Mouse (Mus musculus): ENCODE data around the gene Olfr1377. TPM values are rescaled to one million over a fixed set of nuclear protein-coding genes. Genes with fewer than 3 reads are reported as not detected.
A peak's percentile ranks its signal among the peaks of the same experiment; 100 is the strongest.

The Olfr1377 gene
- polyA plus RNA-seq (2012; rRNA removed) = not detected in 2 replicates

DNA sequence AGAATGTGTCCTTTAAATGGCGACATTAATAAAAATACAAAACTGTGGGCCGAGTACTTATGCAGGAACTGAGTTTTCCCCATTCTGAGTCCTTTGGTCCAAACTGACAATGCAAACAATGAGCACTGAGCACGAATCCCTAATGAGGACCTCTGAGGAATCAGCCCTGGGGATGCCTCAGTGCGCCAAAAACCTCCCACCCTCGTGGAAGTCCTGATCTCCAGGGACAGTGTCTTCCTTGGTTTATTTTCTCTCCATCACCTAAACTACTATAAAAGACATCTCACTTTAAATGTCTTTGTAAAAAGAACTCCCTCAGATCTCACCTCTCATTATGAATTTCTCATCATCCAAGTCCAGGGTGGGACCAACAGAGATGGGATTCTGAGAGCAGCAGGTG is at the start of gene Olfr1377:
Gene Olfr1377, plus strand, starts transcription at position 301 of the 400 bp plus-strand sequence.
- TF ChIP-seq CTCF (IDR thresholded peaks at IDR 0.05; ENCODE audit: borderline replicate concordance, extremely low read depth, insufficient read depth, insufficient read length) (no peak), POLR2A (IDR thresholded peaks at IDR 0.05; ENCODE audit: borderline replicate concordance, extremely low read depth, insufficient read depth, insufficient read length, poor library complexity, severe bottlenecking) (no peak)
- DNase-seq (ENCODE audit: low read depth) = no peak

DNA sequence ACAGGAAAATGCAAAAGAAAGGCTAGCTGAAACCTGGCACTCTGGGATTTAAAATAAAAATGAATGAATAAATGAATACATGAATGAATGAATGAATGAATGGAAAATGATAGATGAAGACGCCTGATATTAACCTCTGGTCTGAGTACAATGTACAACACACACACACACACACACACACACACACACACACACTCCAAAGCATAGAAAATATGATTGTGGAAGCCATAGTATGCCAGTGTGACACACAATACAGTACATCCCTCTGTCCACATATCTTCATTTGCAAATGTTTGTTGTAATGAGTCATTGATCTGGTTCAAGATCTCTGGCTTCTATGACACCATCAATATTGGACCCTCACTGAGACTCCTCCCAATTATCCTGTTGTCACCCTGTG is 49.7 kb upstream of the Olfr1377 start:
- no peak for TF ChIP-seq POLR2A (IDR thresholded peaks at IDR 0.05; ENCODE audit: borderline replicate concordance, extremely low read depth, insufficient read depth, insufficient read length, poor library complexity, severe bottlenecking)
- TF ChIP-seq CTCF (IDR thresholded peaks at IDR 0.05; ENCODE audit: borderline replicate concordance, extremely low read depth, insufficient read depth, insufficient read length) = no peak
- no peak for DNase-seq (ENCODE audit: low read depth)

DNA sequence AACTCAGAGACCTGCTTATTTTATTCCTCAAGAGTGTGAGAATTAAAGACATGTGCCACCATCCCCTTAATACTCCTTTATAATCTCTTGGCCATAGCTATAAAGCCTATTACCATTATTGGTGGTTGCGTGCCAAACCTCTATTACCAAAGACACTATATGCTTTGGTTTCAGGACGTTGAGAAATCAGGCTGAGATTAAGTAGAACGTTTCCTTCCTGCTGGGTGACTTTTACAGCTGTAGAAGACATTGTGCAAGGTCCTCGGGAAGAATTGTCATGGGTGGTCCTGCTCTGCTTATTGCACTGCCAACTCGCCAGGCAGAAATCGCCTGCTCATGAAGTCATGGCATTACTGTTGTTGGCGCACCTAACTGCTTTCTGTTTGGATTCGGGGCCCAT is 43.3 kb upstream of the Olfr1377 start:
- no peak for DNase-seq (ENCODE audit: low read depth)
- TF ChIP-seq POLR2A (IDR thresholded peaks at IDR 0.05; ENCODE audit: borderline replicate concordance, extremely low read depth, insufficient read depth, insufficient read length, poor library complexity, severe bottlenecking) (no peak), CTCF (IDR thresholded peaks at IDR 0.05; ENCODE audit: borderline replicate concordance, extremely low read depth, insufficient read depth, insufficient read length) (no peak)

DNA sequence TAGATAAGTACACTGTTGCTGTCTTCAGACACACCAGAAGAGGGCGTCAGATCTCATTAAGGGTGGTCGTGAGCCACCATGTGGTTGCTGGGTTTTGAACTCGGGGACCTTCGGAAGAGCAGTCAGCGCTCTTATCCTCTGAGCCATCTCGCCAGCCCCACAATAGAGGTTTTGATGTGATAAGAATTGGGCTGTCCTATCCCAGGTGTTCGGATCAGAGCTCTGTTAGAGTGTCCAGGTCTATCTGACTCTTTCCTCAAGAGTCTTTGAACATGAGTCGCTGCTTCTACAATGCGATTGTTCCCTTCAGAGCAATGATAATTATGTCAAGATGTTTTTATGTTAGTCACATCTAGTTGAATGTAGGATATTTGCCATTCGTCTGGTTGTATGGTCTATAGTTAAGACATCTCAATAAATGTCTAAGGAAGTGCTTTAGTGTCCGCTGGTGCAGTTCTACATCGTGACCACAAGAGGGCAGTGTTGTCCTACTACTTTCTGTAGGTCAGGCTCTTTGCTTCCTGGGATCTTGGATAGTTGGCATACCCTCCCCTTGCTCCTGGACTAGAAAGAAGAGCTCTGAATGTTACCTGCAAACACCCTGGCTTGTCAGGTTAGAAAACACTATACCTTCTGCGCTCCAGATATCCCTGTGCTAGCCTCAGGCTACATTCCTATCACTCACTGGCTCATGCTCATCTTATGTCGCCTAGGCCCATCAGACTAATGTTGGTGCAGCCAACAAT is 42.0 kb upstream of the Olfr1377 start:
- TF ChIP-seq POLR2A (IDR thresholded peaks at IDR 0.05; ENCODE audit: borderline replicate concordance, extremely low read depth, insufficient read depth, insufficient read length, poor library complexity, severe bottlenecking) = no peak
- peak; percentile 93 for TF ChIP-seq CTCF (IDR thresholded peaks at IDR 0.05; ENCODE audit: borderline replicate concordance, extremely low read depth, insufficient read depth, insufficient read length)
- DNase-seq (ENCODE audit: low read depth) = peak; percentile 86

DNA sequence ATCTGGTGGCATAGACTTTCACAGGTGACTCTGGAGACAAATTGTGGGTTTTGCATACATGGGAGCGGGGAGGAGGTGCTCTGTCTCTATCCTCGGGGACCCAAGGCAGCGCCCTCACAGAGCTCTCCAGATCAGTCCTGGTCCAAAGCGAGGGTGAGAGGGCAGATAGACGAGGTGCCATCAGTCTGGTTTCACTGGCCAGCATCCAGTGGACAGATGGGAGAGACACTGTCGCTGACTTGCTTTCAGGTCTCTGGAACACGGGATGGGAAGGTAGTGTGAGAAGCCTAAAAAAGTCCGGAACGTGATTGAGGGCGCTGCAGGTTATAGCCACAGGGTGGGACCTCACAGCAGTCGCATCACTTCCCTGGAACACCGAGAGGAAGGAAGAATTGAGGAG is 39.4 kb upstream of the Olfr1377 start:
- TF ChIP-seq POLR2A (IDR thresholded peaks at IDR 0.05; ENCODE audit: borderline replicate concordance, extremely low read depth, insufficient read depth, insufficient read length, poor library complexity, severe bottlenecking) (no peak), CTCF (IDR thresholded peaks at IDR 0.05; ENCODE audit: borderline replicate concordance, extremely low read depth, insufficient read depth, insufficient read length) (no peak)
- no peak for DNase-seq (ENCODE audit: low read depth)

DNA sequence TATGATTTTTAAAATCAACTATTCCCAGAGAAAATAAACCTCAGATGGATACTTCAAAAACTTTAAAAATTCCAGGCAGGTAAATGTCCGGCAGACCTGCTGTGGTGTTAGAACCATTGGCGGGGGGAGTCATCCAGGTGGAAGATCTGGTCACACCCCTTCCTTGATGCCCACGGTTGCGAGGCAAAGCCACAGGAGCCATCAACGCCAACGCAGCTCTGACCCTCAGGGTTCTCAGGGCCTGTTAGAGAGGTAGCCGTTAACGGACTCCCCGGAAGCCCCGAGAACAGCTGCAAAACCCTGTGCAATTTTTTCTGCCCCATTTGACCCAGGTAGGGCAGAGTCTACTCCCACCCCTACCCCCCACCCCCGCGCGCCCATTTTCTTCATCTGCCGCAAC is 38.3 kb upstream of the Olfr1377 start, which contains the start of gene 4933414I15Rik:
Gene 4933414I15Rik, minus strand, starts transcription at position 260 of the 400 bp plus-strand sequence.
- no peak for TF ChIP-seq CTCF (IDR thresholded peaks at IDR 0.05; ENCODE audit: borderline replicate concordance, extremely low read depth, insufficient read depth, insufficient read length)
- no peak for TF ChIP-seq POLR2A (IDR thresholded peaks at IDR 0.05; ENCODE audit: borderline replicate concordance, extremely low read depth, insufficient read depth, insufficient read length, poor library complexity, severe bottlenecking)
- DNase-seq (ENCODE audit: low read depth) = no peak

DNA sequence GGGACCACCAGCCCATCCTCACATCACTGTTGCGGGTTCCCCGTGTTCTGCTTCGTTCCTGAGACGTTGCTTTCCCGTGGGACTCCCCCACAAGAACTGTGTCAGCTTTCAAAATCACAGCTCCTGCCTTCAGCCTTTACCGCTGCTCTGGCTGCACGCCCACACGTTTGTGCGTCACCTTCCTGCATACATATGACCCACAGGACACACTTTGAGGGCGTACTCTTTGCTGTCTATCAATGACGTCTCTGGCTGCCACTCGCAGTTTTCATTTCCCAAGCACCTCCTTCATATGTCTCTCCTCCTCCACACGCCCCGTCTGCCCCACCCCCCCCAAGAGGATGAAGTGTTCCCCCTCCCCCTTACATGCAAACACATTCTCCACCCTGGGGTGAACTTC is 29.5 kb upstream of the Olfr1377 start:
- TF ChIP-seq POLR2A (IDR thresholded peaks at IDR 0.05; ENCODE audit: borderline replicate concordance, extremely low read depth, insufficient read depth, insufficient read length, poor library complexity, severe bottlenecking) = no peak
- no peak for TF ChIP-seq CTCF (IDR thresholded peaks at IDR 0.05; ENCODE audit: borderline replicate concordance, extremely low read depth, insufficient read depth, insufficient read length)
- peak; percentile 8 for DNase-seq (ENCODE audit: low read depth)

DNA sequence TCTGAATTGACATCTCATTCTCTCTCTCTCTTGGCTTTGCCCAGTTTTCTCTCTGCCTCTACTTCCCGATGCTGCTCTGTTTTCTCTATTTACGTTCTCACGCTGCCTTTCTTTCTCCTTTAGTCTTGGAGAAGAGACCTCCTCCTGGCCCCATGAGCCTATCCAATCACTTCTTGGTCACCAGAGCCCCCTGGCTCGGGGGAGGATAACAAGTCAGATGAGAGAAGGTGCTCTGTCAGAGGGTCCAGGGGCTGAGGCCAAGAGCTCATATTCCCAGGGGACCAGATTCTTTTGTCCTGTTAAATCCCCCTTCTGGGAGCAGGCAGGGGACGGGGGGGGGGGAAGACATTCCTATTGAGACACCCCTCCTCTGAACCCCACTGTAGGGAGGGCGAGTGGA is 28.1 kb upstream of the Olfr1377 start, which contains the start of gene Prop1:
Gene Prop1, minus strand, starts transcription at position 101 of the 400 bp plus-strand sequence.
- TF ChIP-seq CTCF (IDR thresholded peaks at IDR 0.05; ENCODE audit: borderline replicate concordance, extremely low read depth, insufficient read depth, insufficient read length) (no peak), POLR2A (IDR thresholded peaks at IDR 0.05; ENCODE audit: borderline replicate concordance, extremely low read depth, insufficient read depth, insufficient read length, poor library complexity, severe bottlenecking) (no peak)
- no peak for DNase-seq (ENCODE audit: low read depth)

DNA sequence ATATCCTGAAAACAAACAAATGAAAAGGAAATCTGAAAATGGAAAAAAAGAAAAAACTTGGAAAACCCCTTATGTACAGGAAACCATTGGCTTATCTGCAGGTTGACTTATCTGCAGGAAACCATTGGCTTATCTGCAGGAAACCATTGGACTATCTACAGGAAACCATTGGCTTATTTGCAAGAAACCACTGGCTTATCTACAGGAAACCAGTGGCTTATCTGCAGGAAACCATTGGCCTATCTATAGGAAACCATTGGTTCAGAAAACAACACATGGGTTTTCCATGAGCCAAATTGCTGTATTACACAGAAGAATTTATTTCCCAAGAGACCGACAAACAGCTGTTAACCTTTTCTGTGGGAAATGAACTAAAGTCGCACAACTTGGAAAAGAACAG is 16.9 kb upstream of the Olfr1377 start:
- TF ChIP-seq CTCF (IDR thresholded peaks at IDR 0.05; ENCODE audit: borderline replicate concordance, extremely low read depth, insufficient read depth, insufficient read length) = no peak
- TF ChIP-seq POLR2A (IDR thresholded peaks at IDR 0.05; ENCODE audit: borderline replicate concordance, extremely low read depth, insufficient read depth, insufficient read length, poor library complexity, severe bottlenecking) = no peak
- DNase-seq (ENCODE audit: low read depth) = no peak

DNA sequence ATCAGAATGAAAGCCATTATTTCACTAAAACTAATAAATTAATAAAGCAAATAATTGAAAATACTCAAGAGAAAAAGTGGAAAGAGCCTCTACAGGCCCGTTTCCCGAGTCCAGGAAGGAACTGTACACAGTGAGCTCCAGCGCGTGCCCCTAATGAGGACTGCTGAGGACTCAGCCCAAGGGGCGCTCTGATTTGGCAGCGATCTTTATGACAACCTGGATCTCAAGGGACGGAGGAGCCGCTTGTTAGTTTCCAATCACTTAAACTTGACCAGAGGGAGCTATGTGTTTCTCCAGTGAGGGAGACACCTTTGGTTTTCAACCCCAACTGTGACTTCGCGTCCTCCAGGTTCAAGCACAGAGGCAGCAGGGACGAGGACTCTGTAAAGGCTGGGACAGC is 15.5 kb upstream of the Olfr1377 start, which contains the start of gene Olfr1378:
Gene Olfr1378, plus strand, starts transcription at position 301 of the 400 bp plus-strand sequence.
- DNase-seq (ENCODE audit: low read depth) = no peak
- TF ChIP-seq POLR2A (IDR thresholded peaks at IDR 0.05; ENCODE audit: borderline replicate concordance, extremely low read depth, insufficient read depth, insufficient read length, poor library complexity, severe bottlenecking) = no peak
- no peak for TF ChIP-seq CTCF (IDR thresholded peaks at IDR 0.05; ENCODE audit: borderline replicate concordance, extremely low read depth, insufficient read depth, insufficient read length)

DNA sequence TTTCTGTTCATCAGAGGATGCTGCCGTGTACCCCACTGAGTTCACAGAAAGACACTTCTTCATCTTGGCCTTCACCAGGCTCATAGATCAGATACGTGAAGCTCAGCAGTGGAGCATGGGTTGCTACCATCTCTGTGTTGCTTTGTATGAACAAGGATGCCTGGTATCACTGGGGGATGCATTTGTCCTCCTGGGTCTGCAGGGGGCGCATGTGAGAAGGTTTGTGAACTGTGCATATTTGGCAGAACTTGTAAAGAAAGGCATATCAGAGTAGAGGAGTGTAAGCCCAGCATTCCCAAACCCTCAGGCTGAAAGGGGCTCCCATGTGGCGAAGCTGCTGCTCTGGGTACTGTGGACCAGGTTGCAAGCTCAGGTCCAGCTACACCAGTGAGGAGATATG is 4.6 kb upstream of the Olfr1377 start:
- TF ChIP-seq CTCF (IDR thresholded peaks at IDR 0.05; ENCODE audit: borderline replicate concordance, extremely low read depth, insufficient read depth, insufficient read length) (peak; percentile 23; the same call in 1 of the 2 replicates), POLR2A (IDR thresholded peaks at IDR 0.05; ENCODE audit: borderline replicate concordance, extremely low read depth, insufficient read depth, insufficient read length, poor library complexity, severe bottlenecking) (no peak)
- DNase-seq (ENCODE audit: low read depth) = peak; percentile 8

DNA sequence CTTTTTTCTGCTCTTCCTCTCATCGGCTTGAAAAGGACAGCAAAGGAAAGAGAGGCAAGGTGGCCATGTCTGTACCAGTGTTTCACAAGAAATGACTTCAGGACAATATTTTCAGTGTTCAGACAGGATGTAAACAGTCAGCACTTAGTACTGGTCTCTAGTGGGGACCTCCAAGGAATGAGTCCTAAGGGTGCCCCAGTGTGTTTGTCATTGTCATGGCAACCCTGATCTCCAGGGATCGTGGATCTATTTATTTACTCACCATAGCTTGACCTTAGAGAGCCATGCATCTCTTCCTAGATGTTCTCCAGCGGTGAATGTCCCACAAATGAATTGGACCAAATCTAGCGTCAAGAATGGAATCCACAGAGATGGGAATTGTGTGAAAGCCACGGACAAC is 21.5 kb downstream of the Olfr1377 start, which contains the start of gene Olfr51:
Gene Olfr51, plus strand, starts transcription at position 301 of the 400 bp plus-strand sequence.
- no peak for TF ChIP-seq CTCF (IDR thresholded peaks at IDR 0.05; ENCODE audit: borderline replicate concordance, extremely low read depth, insufficient read depth, insufficient read length)
- no peak for TF ChIP-seq POLR2A (IDR thresholded peaks at IDR 0.05; ENCODE audit: borderline replicate concordance, extremely low read depth, insufficient read depth, insufficient read length, poor library complexity, severe bottlenecking)
- no peak for DNase-seq (ENCODE audit: low read depth)
